Mouse (Mus musculus) lung, postnatal 25 days (tissue): ENCODE data around the gene Rgs14.

ENCODE experiments used
- DNase-seq: peaks from one replicate; pipeline ENCODE4 v3.0.0; 2022; ENCODE audit warnings: low spot score

Gene Rgs14

DNA sequence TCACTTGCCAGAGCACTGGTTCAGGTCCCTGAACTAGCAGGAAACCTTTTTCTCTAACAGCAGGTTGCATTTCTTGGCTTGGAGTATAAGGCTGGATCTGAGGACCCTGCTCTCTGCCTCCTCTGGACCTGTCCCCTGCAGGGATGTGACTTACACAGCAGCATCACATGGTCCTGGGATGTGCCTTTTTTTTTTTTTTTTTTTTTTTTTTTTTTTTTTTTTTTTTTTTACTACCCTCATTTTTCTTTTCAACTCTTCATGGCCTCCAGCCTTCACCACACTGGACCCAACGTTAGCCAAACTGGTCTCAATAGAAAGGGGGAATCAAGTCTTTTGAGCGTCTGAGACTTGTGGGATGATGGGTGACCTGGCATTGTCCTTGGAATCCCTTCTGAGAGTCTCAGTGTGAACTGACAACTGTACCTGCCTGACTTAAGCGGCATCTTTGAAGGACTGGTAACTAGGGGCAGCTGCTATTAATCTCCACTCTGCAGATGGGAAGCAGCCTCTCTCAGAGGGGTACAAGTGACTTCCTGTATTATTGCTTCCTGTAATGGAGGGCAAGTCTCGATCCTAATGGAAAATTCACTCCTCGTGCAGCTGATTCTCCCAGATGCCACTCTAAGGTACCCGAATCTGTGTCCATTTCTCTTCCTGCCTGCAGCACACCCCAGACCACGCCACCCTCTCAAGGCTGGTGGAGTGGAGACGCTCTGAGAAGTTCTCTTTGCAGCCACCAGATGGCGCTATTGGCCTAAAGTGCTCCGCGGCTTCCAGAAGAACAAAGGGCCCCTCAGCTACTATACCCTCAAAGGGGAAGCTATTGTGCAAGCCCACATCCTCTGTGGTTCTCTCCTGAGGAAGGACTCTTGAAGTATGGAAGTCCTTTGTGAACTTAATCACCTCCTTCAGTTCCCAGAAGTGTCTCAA is 35.6 kb downstream of the Rgs14 start:
- DNase-seq = peak; percentile 78

DNA sequence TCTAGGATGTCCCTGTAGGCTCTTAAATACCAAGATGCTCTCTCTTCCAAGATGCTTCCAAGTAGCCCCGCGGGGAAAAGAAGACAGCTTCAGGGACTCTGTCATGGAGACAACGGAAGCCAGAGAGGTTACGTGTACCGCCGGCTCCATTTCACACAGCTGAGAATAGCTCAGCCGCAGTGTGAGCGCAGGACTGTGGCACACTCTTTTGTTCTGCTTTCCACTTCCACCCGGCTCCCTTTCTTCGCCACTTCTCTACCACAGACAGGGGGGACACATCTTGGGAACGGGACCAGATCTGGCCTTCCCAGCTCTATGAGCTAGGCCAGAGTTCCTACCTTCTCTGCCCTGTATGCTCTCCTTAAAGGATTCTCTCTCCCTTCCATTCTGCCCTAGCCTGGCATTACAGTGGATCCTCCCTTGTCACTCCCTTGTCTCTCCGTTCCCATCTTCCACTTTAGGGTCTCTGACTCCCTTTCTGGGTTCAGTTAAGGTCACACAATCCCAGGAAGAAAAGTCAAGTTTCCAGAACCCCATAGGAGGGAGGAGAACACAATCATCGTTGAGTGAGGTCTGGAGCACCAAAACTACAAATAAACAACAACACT is 36.4 kb downstream of the Rgs14 start:
- DNase-seq = no peak

DNA sequence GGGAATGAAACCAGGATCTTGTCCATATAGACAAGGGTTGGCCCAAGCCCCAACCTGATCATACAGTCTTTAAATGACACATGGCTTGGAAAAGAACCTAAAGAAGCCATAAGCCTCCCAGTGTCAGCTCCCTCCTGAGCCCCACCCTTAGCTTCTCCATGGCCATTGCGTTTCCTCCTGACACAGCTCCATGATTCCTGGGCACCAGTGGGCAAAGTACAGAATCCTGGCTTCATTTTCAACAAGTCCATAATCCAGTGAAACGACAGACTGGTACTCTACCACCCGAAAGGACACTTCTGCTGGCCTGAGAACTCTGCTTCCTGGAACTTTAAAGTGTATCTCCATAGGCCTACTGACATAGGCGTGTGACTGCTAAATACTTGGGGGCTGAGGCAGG is 37.8 kb downstream of the Rgs14 start:
- DNase-seq = no peak

DNA sequence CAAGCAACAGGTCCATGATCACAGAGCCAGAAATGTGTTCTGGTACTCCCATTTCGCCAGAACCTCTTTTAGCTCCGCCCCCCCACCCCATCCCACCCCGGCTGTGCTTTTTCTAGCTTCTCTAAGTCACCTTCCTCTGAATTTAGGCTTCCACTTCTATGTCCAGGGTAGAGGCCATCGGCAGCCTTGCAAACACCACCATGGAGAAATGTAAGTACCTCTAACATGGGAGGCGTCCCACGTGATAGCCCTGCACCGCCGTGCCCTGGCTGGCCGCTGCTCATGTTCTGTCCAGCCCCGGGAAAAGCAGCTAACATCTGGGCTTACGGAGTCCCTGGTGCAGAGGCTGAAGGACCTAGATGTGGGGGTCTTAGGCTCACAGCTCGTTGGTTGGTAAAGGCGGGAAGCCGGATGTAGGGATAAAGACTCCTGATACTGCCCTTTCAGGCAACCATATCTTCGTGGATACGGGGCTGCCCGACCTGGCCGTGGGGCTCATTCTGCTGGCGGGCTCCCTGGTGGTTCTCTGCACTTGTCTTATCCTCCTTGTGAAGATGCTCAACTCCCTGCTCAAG is 39.1 kb downstream of the Rgs14 start:
- DNase-seq = no peak

DNA sequence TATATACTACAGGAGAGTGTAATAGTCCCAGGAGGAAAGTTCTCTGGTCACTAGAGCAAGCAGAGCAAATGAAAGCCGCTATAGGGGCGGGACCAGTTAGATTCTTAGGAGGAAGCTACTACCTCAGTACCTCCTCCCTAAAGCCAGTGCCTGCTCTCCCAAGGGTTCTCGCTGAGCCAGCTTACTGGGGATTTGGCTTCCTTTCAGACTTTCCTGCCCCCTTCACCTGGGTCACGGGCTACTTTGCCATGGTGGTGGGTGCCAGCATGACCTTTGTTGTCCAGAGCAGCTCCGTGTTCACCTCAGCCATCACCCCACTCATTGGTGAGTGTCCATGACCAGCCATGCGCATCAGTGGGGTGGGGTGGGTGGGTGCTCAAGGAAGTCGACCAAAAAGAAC is 42.3 kb downstream of the Rgs14 start:
- DNase-seq = no peak

DNA sequence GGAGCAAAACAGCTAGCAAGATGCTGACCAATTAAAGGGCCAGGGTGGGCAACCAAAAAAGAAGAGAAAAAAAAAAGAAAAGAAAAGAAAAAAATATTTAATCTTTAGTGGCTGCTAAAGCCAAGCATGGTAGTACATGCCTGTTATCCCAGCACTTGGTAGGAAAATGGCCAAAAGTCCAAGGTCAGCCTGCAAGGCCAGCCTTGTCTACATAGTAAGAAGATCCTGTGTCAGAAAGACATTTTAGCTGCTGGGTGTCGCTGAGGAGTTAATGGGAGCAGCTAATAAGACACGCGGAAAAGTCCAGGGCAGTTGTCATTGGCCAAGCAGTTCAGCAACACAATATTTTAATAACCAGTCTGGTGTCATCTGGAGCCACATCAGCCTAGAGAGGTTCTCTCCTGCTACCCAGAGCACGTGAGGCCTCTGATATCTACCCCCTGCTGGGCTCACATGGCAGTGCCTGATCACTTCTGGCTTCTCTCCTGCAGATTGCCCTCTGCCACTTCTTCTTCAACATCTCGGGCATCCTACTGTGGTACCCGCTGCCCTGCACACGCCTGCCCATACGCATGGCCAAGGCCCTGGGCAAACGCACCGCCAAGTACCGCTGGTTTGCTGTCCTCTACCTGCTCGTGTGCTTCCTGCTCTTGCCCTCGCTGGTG is 43.2 kb downstream of the Rgs14 start:
- DNase-seq = no peak

DNA sequence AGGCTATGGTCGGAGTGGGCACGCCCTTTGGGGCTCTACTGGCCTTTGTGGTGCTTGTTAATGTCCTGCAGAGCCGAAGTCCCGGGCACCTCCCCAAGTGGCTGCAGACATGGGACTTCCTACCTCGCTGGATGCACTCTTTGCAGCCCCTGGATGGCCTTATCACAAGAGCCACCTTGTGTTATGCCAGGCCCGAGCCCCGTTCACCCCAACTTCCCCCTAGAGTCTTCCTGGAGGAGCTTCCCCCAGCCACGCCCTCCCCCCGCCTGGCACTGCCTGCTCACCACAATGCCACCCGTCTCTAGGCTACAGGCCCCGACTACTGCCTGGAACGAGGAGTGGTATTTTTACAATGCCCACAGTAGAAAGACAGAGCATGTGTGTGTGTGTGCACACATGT is 43.8 kb downstream of the Rgs14 start:
- DNase-seq = no peak

DNA sequence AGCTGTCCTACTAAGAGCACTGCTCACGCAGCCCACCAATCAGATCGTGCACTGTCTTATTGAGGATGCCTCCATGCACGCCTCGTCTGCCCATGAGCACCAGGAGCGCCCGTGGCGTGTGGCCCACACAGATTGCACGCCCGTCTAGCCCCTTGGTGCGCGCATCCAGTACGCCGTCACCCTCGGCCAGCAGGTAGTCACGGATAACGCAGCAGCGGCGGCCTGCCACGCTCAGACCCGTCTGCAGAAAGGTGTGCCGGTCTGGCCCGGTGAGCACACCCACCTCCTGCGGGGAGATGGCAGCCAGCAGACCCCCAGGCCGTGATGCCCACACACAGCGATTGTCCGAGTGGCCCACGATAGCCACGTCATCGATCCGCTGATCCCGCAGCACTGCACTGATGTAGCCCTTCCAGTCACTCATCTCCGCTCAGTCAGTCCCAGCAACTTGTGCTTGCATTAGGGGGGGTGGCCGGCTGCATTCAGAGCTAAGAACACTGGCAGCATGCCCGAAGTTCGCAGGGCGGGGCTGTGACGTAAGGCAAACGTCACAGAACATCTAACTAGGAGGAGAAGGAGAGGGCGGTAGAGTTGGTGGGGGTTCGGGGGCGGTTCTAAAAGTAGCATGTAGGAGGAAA is 45.3 kb downstream of the Rgs14 start, which contains the start of gene Pfn3:
Pfn3 (minus strand) TSS at position 490 of the 638 bp plus-strand sequence.
- peak; percentile 20 for DNase-seq

DNA sequence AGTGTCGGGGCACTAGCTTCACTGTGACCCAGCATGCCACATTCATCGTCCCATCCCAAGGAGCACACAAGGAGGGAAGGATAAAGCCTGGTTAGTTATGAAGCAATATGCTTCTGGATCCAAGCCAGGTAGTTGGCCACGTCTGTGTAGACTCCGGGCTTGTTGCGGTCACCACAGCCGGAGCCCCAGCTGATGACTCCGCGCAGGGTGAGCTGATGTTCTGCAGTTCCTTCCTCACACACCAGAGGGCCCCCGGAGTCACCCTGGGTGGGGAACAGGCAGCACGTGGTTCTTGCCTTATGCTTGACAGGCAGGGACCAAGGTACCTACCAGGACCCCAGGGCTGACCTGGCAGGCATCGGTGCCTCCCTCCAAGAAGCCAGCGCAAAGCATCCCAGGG is 48.5 kb downstream of the Rgs14 start:
- DNase-seq = peak; percentile 90

DNA sequence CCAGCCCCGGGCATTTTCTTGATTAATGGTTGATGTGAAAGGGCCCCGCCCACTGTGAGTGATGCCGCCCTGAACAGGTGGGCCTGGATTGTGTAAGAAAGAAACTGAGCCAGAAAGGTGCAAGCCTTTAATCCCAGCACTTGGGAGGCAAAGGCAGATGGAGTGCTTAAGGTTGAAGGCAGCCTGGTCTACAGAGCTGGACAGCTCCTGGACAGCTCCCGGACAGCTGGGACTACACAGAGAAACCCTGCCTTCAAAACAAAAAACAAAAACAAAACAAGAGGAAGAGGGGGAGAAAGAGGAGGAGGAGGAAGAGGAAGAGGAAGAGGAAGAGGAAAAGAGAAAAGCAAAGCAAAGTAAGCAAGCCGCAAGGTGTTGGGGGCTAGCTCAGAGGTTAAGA is 49.6 kb downstream of the Rgs14 start:
- no peak for DNase-seq

DNA sequence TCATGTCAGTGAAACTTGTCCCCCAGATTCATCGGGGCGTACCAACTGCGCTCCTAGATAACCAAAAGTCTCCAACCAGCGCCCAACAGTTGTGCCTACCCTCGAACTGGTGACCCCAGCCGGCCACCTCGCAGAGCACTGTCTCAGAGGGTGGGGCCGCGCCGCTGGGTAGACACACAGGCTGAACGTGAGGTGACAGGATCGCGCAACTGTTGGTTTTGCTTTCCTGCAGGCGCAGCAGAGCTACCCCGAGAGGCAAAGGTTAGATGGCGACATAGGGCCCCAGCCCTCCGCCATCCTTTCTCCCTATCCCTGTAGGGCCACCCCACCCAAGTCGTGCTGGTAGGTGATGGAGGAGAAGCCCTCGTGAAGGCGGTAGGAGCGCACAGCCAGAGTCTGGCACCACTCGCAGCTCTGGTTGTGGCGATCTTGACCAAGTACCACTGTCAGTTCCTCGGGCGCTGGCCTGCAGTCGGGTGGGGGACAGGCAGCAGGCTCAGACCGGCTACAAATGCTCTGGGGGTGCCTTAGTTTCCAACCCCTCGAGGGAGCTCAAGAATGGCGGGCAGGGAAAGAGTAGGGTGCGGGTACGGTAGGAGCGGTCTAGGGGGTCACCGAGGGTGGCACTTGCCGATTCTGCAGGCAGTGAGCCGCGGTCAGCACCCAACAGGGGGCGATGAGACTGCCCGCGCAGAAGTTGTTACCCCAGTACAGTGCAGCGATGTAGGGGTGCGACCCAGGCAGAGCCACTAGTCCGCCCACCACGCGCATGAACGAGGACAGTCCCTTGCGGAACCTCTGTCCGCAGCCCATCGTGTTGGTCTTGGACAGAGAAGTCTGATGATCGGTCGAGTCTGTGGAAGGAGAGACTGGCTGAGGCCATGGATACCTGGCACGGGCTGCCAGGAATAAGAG is 50.7 kb downstream of the Rgs14 start:
- no peak for DNase-seq

DNA sequence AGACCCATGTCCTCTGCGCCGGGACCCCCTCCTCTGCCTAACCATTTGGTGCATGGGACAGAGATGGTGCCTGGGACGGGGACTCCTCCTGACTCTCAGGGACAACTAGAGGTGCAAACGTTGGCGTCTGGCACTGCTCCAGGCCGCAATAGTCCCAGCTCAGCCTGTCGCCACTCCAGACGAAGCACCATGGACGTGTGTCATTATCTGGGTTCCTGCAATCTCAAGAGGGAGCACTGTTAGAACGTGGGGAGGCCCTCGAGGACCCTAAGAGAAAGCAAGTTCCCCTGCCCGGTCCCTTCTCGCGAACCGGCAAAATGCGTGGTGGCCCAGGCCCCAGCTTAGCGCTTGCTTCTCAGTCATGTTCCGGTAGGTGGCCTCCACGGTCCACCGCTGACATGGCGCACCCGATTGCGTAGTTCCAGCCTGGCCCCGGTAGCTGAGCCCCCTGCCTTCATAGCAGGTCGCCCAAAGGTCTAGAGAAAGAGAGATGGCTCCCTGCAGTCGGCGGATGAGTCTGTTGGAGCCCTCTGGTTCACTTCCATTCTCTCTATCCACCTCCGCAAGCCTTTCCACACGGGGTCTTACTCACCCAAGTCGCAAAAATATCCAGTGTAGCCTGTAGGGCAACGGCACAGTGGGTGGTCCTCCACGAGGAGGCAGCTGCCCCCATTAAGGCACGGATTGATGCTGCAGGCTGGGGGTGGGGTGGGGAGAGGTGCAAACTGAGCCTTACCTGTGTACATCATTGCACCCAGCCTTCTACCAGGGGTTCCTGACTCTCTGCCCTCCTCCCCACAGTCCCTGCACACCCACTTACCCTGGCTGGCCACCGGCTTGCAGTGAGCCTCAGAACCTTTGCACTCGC is 51.6 kb downstream of the Rgs14 start:
- DNase-seq = peak; percentile 73

DNA sequence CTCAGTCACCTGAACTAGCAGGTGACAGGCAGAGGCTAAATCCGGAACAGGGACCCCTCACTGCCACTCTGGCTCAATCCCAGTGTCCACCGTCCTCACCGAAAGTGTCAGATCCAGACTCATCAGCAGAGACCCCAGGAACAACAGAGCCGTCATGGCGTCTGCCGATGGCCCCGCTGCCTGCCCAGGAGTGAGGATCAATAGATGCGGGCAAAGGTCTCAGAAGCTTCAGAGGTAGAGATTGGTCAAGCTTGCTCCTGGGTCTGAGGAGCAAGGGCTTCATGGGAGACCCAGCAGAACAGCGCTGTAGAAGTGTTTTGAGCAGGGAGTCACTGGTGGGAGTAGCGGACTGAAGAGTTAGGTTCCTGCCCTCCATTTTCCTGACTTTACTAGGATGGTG is 57.1 kb downstream of the Rgs14 start, which contains the start of gene F12:
F12 (minus strand) TSS at position 181 of the 400 bp plus-strand sequence.
- DNase-seq = no peak

DNA sequence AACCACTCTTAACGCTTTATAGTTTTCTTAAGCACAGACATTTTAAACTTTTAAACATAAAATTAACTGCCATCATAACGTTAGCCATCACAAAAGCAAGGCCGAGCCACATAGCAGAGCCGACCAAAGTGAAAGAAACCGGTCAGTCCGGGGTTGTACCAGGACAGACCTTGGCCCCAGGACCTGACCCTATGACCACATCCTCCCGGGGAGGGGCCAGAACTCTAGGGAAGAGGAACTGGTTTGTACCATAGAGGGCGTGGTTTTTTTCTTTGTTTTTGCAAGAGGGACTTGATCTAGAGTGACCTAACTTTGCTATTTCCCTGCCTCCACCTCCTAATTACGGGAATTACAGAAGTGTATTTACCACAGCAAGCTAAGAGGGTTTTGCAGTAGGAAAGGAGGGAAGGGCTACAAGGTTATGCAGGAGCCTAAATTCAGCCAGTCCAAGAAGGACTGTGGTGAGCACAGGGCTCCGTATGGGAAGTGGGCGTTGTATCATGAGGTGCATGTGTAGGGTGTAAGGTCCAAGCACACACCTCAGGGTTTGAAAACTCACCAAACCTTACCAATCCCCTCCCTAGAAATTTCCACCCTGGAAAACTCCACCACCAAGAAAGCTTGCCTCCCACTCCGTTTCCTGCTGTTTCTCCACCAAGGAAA is 59.8 kb downstream of the Rgs14 start:
- peak; percentile 92 for DNase-seq

DNA sequence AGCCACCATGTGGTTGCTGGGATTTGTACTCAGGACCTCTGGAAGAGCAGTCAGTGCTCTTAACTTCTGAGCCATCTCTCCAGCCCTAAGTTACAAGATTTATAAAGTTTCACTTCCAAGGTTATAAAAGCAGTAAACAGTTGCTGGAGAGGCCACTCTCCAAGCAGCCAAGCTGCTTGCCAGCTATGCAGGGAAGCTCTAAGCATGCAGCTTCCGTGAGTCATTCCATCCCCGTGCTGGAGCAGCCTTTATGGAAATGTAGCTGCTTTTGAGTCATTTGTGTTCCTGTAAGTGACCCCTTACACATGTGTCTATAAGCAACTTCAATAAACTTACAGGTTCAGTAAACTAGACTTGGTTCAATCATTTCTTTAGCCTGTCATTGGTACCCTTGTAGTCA is 61.0 kb downstream of the Rgs14 start:
- DNase-seq = no peak

DNA sequence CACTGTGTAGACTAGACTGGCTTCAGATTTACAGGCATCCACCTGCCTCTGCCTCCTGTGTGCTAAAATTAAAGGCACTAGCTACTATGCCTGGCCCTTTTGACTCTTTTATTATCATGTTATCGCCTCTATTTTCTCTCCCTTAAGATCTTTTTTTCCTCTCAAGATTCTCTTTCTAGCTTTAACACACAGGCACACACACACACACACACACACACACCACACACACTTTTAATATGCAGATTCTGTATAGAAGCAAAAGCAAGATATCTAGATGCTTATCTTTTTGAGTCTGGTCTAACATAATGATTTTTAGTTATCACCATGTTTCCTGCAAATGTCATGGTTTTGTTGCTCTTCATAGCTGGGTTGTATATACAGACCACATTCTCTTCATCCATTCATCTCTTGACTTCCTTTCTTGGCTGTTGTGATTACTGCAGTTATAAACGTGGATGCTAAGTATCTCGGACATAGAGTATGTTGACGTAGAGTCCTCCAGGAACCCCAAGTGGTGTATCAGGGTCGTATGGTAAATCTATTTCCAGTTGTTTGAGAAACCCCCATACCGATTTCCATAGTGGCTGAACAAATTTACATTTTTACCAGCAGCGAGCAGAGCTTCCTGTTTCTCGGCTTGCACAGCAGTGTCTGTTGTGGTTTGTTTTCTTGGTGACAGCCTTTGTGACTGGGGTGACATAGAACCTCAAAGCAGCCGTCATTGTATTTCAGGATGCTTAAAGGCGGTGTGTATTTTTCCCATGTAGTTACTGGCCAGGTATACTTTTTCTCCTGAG is 62.6 kb downstream of the Rgs14 start:
- DNase-seq = peak; percentile 62
